Mouse (Mus musculus) monocyte, adult 5-6 weeks (primary cell): ENCODE measurements around the gene Gpatch2l. TPM values are rescaled to one million over a fixed set of nuclear protein-coding genes. Genes with fewer than 3 reads are reported as not detected.

Source experiments
- total RNA-seq: library from RNA; stranded (forward); fragments of 200-1000, 200-491, 200-594 nt; gene quantifications from 3 replicates; pipeline ENCODE4 v1.2.3, GENCODE M21; 2017

The Gpatch2l gene
- total RNA-seq, 1 experiment from 2014 or later, result 88.6 TPM

Other genes with a start within 250 kb of the Gpatch2l start
- 0.32 to 2.7 TPM (median 1.0 TPM) in 3 replicates for gene Tgfb3, start 162.8 kb upstream of the Gpatch2l start, total RNA-seq
- 4.9 TPM in 1 of 3 replicates, not detected in the others for gene Ift43, start 159.3 kb upstream of the Gpatch2l start, total RNA-seq
- not detected in 3 replicates for gene Esrrb, start 119.3 kb downstream of the Gpatch2l start, total RNA-seq